Mouse (Mus musculus) MEL (cell line): Measurements from ENCODE around the gene Rcsd1. TPM values are rescaled to one million over a fixed set of nuclear protein-coding genes. Genes with fewer than 3 reads are reported as not detected.

ENCODE experiments used
- DNase-seq: peaks from one replicate; pipeline ENCODE4 v3.0.0; 2011; ENCODE audit warnings: low read depth, low spot score
- H3K27ac ChIP-seq: 2 replicates; pipeline ENCODE4 v1.5.1; 2012; ENCODE audit warnings: low read depth, mild to moderate bottlenecking, control low read depth, low read length, moderate library complexity; ENCODE audit not compliant: control insufficient read depth
- H3K27me3 ChIP-seq, 2 experiments: fragments of 150-350 bp in 1 of 2; sonication (generic) in 1 of 2; 2 replicates each; pipeline ENCODE4 v1.6.1; 2012; ENCODE audit warnings: low read length in 2 of 2, mild to moderate bottlenecking in 2 of 2, improper control_type of control experiment in 1 of 2, moderate library complexity in 1 of 2; ENCODE audit not compliant: insufficient read depth in 2 of 2, control insufficient read depth in 1 of 2
- H3K36me3 ChIP-seq, 2 experiments: 2 replicates each; pipeline ENCODE4 v1.6.1; 2012 to 2014; ENCODE audit warnings: low read length in 2 of 2, improper control_type of control experiment in 1 of 2, inconsistent platforms in 1 of 2, mild to moderate bottlenecking in 1 of 2; ENCODE audit not compliant: insufficient read depth in 2 of 2, control insufficient read depth in 1 of 2
- H3K4me1 ChIP-seq, 2 experiments: fragments of 150-350 bp in 1 of 2; sonication (generic) in 1 of 2; 2 replicates each; pipeline ENCODE4 v1.6.1; 2012; ENCODE audit warnings: low read length in 2 of 2, improper control_type of control experiment in 1 of 2, mild to moderate bottlenecking in 1 of 2; ENCODE audit not compliant: insufficient read depth in 2 of 2, control insufficient read depth in 1 of 2
- H3K4me3 ChIP-seq, 2 experiments: fragments of 150-350 bp in 1 of 2; sonication (generic) in 1 of 2; 2 replicates each; pipeline ENCODE4 v1.5.1; 2012; ENCODE audit warnings: low read depth in 2 of 2, low read length in 2 of 2, mild to moderate bottlenecking in 2 of 2, moderate library complexity in 2 of 2, control low read depth in 1 of 2, improper control_type of control experiment in 1 of 2; ENCODE audit not compliant: control insufficient read depth in 1 of 2, insufficient read depth in 1 of 2
- H3K79me2 ChIP-seq: 2 replicates; pipeline ENCODE4 v1.6.1; 2012; ENCODE audit warnings: mild to moderate bottlenecking, low read length, moderate library complexity; ENCODE audit not compliant: control insufficient read depth, poor library complexity, insufficient read depth
- H3K9ac ChIP-seq: 2 replicates; pipeline ENCODE4 v1.6.1; 2012; ENCODE audit warnings: low read depth, mild to moderate bottlenecking, control low read depth, low read length, moderate library complexity; ENCODE audit not compliant: control insufficient read depth, poor library complexity, severe bottlenecking
- H3K9me3 ChIP-seq: fragments of 150-350 bp; sonication (generic); replicated peaks from 2 replicates; pipeline ENCODE4 v1.6.1; 2012; ENCODE audit warnings: mild to moderate bottlenecking, low read length, improper control_type of control experiment, moderate library complexity; ENCODE audit not compliant: insufficient read depth
- CHD1 ChIP-seq: IDR thresholded peaks from 2 replicates; pipeline ENCODE4 v1.6.1; 2012; ENCODE audit warnings: low read depth, mild to moderate bottlenecking, inconsistent platforms, low read length, improper control_type of control experiment
- CHD2 ChIP-seq: IDR thresholded peaks from 2 replicates; pipeline ENCODE4 v1.6.1; 2011; ENCODE audit warnings: low read length, improper control_type of control experiment
- CTCF ChIP-seq, 3 experiments: IDR thresholded peaks in 2 of 3; conservative IDR thresholded peaks in 1 of 3; 2 replicates each; pipeline ENCODE4 v1.5.1; 2011 to 2012; ENCODE audit warnings: low read length in 3 of 3, low read depth in 2 of 3, mild to moderate bottlenecking in 2 of 3, improper control_type of control experiment in 1 of 3, inconsistent platforms in 1 of 3, mixed read lengths in 1 of 3, moderate library complexity in 1 of 3; ENCODE audit not compliant: control insufficient read depth in 1 of 3, insufficient read depth in 1 of 3, poor library complexity in 1 of 3, severe bottlenecking in 1 of 3
- E2F4 ChIP-seq: IDR thresholded peaks from 2 replicates; pipeline ENCODE4 v1.6.1; 2011; ENCODE audit warnings: low read depth, low read length, improper control_type of control experiment, borderline replicate concordance
- ELF1 ChIP-seq: IDR thresholded peaks from 2 replicates; pipeline ENCODE4 v1.6.1; 2014; ENCODE audit warnings: low read depth, mild to moderate bottlenecking, inconsistent platforms, low read length, improper control_type of control experiment, moderate library complexity
- HCFC1 ChIP-seq: IDR thresholded peaks from 2 replicates; pipeline ENCODE4 v1.6.1; 2012; ENCODE audit warnings: low read depth, mild to moderate bottlenecking, inconsistent platforms, low read length, improper control_type of control experiment, moderate library complexity
- JUND ChIP-seq: IDR thresholded peaks from 2 replicates; pipeline ENCODE4 v1.6.1; 2011; ENCODE audit warnings: low read depth, mild to moderate bottlenecking, improper control_type of control experiment, low read length
- MAZ ChIP-seq: IDR thresholded peaks from 2 replicates; pipeline ENCODE4 v1.6.1; 2012; ENCODE audit warnings: low read depth, mild to moderate bottlenecking, inconsistent platforms, low read length, improper control_type of control experiment
- MEF2A ChIP-seq: IDR thresholded peaks from 2 replicates; pipeline ENCODE4 v1.6.1; 2014; ENCODE audit warnings: low read depth, mild to moderate bottlenecking, inconsistent platforms, low read length, improper control_type of control experiment; ENCODE audit not compliant: poor library complexity, insufficient replicate concordance, severe bottlenecking; ENCODE audit errors: extremely low read depth
- MYB ChIP-seq: IDR thresholded peaks from 2 replicates; pipeline ENCODE4 v1.6.1; 2011; ENCODE audit warnings: mild to moderate bottlenecking, low read depth, low read length, improper control_type of control experiment
- POLR2AphosphoS5 ChIP-seq: IDR thresholded peaks from 2 replicates; pipeline ENCODE4 v1.6.1; 2012; ENCODE audit warnings: low read depth, borderline replicate concordance, mild to moderate bottlenecking, inconsistent platforms, low read length, moderate library complexity, mixed read lengths
- RAD21 ChIP-seq: IDR thresholded peaks from 2 replicates; pipeline ENCODE4 v1.6.1; 2011; ENCODE audit warnings: mild to moderate bottlenecking, low read depth, low read length, improper control_type of control experiment
- SIN3A ChIP-seq: IDR thresholded peaks from 2 replicates; pipeline ENCODE4 v1.6.1; 2012; ENCODE audit warnings: low read length, improper control_type of control experiment, inconsistent platforms
- SMC3 ChIP-seq: IDR thresholded peaks from 2 replicates; pipeline ENCODE4 v1.6.1; 2011; ENCODE audit warnings: low read depth, low read length, improper control_type of control experiment
- TBP ChIP-seq: IDR thresholded peaks from 2 replicates; pipeline ENCODE4 v1.8.0; 2011; ENCODE audit warnings: low read depth, low read length, improper control_type of control experiment
- TCF12 ChIP-seq: IDR thresholded peaks from 2 replicates; pipeline ENCODE4 v1.6.1; 2014; ENCODE audit warnings: low read depth, mild to moderate bottlenecking, inconsistent platforms, low read length, improper control_type of control experiment, moderate library complexity
- UBTF ChIP-seq: IDR thresholded peaks from 2 replicates; pipeline ENCODE4 v1.6.1; 2012; ENCODE audit warnings: low read depth, mild to moderate bottlenecking, inconsistent platforms, low read length, improper control_type of control experiment, moderate library complexity, borderline replicate concordance; ENCODE audit not compliant: insufficient read depth
- USF1 ChIP-seq: IDR thresholded peaks from 2 replicates; pipeline ENCODE4 v1.6.1; 2014; ENCODE audit warnings: low read depth, mild to moderate bottlenecking, inconsistent platforms, low read length, improper control_type of control experiment, moderate library complexity
- ZKSCAN1 ChIP-seq: IDR thresholded peaks from 2 replicates; pipeline ENCODE4 v1.6.1; 2012; ENCODE audit warnings: low read depth, mild to moderate bottlenecking, inconsistent platforms, low read length, improper control_type of control experiment, moderate library complexity
- polyA plus RNA-seq, 2 experiments: library from polyadenylated mRNA; stranded (reverse) in 1 of 2; unstranded in 1 of 2; fragments of >175 nt in 1 of 2; fragments of >200 nt in 1 of 2; gene quantifications; 2 replicates each; pipeline versions ENCODE4 v1.2.1 to v1.2.4; 2012; ENCODE audit warnings: low replicate concordance in 2 of 2, low read depth in 1 of 2; ENCODE audit not compliant: insufficient read length in 2 of 2, insufficient read depth in 1 of 2, missing spikeins in 1 of 2
- total RNA-seq: library from RNA; depleted of rRNA; stranded (reverse); fragments of 300-350 nt; gene quantifications from 2 replicates; pipeline ENCODE4 v1.2.3, GENCODE M21; 2012

Rcsd1 gene
- total and polyA plus RNA-seq, 3 experiments, result 19.0 to 38.0 TPM; not detected in 1

DNA sequence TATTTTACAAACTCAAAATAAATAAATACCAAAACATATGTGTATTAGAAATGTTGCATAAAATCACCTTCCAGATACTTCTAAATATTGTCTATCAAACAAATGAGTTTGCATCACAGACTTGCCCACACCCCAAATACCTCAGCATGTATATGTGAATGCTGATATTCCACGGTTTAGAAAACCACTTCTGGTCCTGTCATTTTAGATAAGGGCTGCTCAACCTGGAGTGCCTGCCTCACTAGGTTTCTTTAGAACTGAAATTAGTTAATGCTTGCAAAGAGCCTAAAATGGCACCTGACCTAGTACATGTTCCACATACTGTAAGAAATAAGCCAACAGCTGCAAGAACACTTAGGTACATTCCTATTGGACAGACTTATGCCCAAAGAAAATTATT, 81.0 kb downstream of the Rcsd1 start (continued):
- 0 out of 2 replicates have a peak, but pooled peaks have one; percentile 12 for TF ChIP-seq USF1
- TF ChIP-seq, all 39 proteins: peak for 11

GRCm38 (mm10) chr1:165625896-165626295, 83.7 kb downstream of the Rcsd1 start:
- Histone ChIP-seq H3K4me3 (no peak overlapping the region), H3K27me3 (no peaks in the 10 kb centered on the region), H3K9ac (no peak overlapping the region), H3K9me3 (no peaks in the 10 kb centered on the region), H3K36me3 (peaks cover 0 to 12% of the 10 kb centered on the region in 2 experiments; a peak in 2 of 4 replicates), H3K4me1 (peaks cover 8 to 13% of the 10 kb centered on the region in 2 experiments), H3K27ac (no peak overlapping the region), H3K79me2 (no peaks in the 10 kb centered on the region)
- DNase-seq, result no peak
- TF ChIP-seq TCF12, result no peak
- no peak for TF ChIP-seq CTCF (IDR thresholded peaks at IDR 0.05 in 2 of 3, conservative IDR thresholded peaks at IDR 0.05 in 1 of 3; ENCODE audit: control insufficient read depth in 1 of 3, insufficient read depth in 1 of 3, low read depth in 2 of 3, low read length in 3 of 3, poor library complexity in 1 of 3, severe bottlenecking in 1 of 3)
- TF ChIP-seq ELF1, result no peak
- no peak for TF ChIP-seq TBP
- TF ChIP-seq RAD21, result no peak
- no peak for TF ChIP-seq MAZ
- no peak for TF ChIP-seq HCFC1
- no peak for TF ChIP-seq SIN3A
- TF ChIP-seq ZKSCAN1, result no peak
- TF ChIP-seq POLR2AphosphoS5, result no peak
- no peak for TF ChIP-seq MEF2A
- TF ChIP-seq SMC3, result no peak
- TF ChIP-seq CHD1, result no peak
- no peak for TF ChIP-seq E2F4

DNA sequence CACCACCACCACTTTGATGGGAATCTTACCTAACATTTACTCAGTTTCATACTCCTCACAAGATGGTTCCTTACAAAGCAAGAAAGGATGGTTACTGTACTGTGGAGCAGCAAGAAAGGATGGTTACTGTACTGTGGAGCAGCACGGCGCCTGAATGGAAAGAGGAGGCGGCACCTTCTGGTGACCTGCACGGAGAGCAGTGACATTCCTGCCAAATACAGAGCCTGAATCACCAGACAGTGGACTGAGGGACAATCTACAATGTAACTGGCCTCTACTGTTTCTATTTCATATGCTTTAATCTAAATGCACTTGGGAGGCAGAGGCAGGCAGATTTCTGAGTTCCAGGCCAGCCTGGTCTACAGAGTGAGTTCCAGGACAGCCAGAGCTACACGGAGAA, 84.5 kb downstream of the Rcsd1 start:
- Histone ChIP-seq H3K27ac (no peak overlapping the region), H3K79me2 (no peaks in the 10 kb centered on the region)

More for the DNA sequence above, 84.5 kb downstream of the Rcsd1 start:
- no peaks in the 10 kb centered on the region for H3K9me3 ChIP-seq
- no peaks in the 10 kb centered on the region for H3K27me3 ChIP-seq
- TF ChIP-seq CHD2 (no peak), HCFC1 (no peak), JUND (no peak), RAD21 (no peak), ELF1 (no peak), SMC3 (no peak), CHD1 (no peak), CTCF (IDR thresholded peaks at IDR 0.05 in 2 of 3, conservative IDR thresholded peaks at IDR 0.05 in 1 of 3; ENCODE audit: control insufficient read depth in 1 of 3, insufficient read depth in 1 of 3, low read depth in 2 of 3, low read length in 3 of 3, poor library complexity in 1 of 3, severe bottlenecking in 1 of 3) (no peak), USF1 (no peak), ZKSCAN1 (no peak), MAZ (no peak), MYB (no peak), UBTF (no peak)
- H3K9ac ChIP-seq, result no peak overlapping the region
- H3K36me3 ChIP-seq, result peaks cover 0 to 12% of the 10 kb centered on the region in 2 experiments; a peak in 2 of 4 replicates
- H3K4me3 ChIP-seq, result no peak overlapping the region
- no peak for DNase-seq
- H3K4me1 ChIP-seq, result peaks cover 8 to 13% of the 10 kb centered on the region in 2 experiments
